Mouse (Mus musculus) 3T3-L1 (cell line): ENCODE data around the gene Copg1.

Source experiments
- DNase-seq: peaks from one replicate; pipeline ENCODE4 v3.0.0-alpha.2; 2015; ENCODE audit warnings: low read depth, low spot score

Gene Copg1

DNA sequence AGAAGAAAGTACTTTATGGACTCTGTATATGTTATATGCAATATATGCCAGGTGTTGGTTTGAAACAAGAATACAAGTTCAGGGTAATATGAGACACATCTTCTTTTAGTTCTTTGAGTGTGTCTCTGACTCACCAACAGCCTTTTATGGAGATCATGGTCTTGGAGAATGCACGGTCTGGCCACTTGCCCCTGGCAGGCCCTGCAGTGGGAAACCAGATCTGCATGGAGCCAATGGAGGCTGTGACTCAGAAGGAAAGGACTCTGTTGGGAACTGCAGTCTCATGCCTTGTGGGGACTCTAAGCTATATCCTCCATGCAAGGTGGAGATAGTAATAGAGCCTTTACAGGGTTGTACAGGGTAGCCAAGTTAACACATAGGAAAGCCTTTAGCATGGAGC, 12.5 kb upstream of the Copg1 start:
- DNase-seq, result peak; percentile 99

DNA sequence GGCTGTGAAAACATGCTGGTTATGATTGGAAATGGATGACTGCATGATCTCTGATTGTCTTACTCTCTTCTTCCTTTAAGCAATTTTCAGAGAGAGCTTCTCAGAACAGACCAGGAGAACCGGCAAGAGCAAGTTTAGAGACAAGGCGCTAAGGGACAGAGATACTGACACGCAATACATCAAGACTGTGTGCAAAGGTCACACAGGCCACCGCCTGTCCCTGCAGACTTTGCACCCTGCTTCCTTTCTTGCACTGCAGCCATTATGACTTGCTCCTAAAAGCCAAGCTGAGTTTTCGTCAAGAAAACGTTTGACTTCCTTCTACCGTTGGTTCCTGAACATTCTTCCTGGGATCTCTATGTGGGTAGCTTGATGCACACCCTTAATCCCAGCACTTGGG, 12.1 kb upstream of the Copg1 start:
- no peak for DNase-seq

- no peak for DNase-seq
These were observed 11.5 kb upstream of the Copg1 start for GRCm38 (mm10) chr6:87876068-87876643.

- peak; percentile 29 for DNase-seq
These were observed 8.6 kb upstream of the Copg1 start for GRCm38 (mm10) chr6:87879010-87879409.

GRCm38 (mm10) chr6:87879628-87880027, 8.0 kb upstream of the Copg1 start:
- DNase-seq, result no peak

DNA sequence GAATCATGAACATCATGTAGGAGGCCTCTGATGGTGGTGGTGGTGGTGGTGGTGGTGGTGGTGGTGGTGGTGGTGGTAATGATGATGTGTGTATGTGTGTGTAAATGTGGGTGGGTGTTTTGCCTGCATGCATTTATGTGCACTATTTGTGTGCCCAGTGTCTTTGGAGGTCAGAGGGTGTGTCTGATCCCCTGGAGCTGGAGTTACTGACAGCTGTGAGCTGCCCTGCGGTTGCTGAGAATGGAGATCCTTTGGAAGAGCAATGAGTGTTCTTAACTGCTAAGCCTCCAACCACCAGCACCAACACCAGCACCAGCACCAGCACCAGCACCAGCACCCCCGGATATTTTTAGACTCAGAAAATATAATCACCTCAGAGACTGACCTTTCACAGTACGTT, 5.4 kb upstream of the Copg1 start:
- no peak for DNase-seq

DNA sequence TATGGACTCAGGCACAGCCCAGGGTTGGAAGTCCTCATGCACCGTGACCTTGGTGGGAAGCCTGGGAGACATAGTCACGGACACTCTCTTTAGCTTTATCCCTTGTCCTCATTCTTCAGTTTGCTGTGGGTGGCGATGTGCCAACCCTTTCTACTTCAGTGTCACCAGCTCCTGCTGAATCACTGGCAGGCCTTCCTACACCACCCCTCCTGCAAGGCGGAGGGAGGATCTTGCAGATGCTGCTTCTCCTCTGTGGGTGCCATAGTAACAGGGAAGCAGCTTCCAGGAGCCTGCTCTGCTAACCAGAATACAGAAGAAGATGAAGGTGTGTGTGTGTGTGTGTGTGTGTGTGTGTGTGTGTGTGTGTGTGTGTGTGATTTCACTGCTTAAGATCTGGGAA, 4.8 kb upstream of the Copg1 start:
- DNase-seq, result peak; percentile 70

DNA sequence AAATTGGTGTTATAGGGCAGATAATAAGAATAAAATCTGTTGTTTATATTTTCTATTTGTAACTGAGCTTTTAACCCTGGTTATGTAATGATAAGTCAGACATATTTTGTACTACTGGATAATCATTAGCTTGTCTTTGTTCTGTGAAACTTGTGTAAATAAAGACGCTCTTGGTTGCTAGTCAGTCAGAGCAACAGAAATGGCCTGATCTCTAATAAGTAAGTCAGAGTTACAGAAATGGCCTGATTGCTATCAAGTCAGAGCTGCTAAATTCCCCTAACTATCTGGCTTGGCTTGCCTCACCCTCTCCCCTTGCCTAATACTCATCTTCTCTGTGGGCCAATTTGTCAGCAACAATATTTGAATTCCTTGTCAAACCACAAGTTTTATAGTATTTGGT, 893 bp upstream of the Copg1 start:
- DNase-seq, result no peak

GRCm38 (mm10) chr6:87893931-87894330, 6.3 kb downstream of the Copg1 start:
- no peak for DNase-seq

DNA sequence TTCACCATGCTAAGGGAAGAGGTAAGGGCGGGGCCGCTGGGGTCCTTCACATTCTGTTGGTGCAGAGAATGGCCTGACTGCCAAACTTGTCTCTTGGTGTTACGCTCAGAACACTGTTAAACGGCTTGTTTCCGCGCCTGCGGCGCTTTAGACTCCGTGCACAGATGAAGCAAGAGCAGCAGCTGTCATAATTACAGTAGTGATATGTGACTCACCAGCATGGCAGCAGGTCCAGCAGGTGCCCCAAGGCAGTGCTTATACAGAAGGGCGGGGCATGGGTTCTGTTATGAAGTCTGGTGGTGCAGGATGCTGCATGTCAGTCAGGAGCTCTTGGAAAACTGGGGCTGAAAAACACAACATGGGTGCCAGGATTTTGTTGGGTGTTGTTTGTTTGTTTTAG, 10.4 kb downstream of the Copg1 start:
- peak; percentile 47 for DNase-seq

DNA sequence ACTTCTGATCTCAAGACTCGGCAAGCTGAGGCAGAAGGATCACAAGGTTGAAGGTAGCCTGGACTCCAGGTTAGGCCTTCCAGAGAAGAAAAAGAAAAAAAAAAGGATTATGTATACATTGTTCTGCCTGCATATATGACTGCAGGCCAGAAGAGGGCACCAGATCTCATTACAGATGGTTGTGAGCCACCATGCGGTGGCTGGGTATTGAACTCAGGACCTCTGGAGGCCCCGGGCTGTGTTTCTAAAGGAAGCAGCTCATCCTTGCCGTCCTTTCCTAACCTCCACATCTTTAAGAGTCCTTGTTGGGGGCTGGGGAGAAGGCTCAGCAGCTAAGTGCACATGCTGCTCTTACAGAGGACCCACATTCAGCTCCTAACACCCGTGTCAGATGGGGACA, 19.0 kb downstream of the Copg1 start:
- DNase-seq, result peak; percentile 46

DNA sequence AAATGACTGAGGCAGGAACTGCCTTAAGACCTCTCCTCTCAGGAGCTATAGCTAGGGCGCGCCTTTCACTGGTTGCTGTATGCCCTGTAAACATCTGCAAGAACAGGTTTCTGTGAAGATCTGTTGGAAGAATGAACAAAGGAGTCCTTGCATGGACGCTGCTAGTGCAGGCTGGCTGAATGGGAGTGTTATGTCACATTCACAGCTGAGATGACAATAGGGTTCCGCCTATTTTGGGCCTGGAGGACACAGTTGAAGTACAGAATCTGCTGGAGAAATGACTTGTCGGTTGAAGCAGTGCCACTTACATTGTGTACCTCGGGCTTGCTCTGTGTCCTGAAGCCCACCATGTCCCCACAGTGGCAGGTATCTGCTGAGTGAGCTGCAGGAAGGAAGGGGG, 21.6 kb downstream of the Copg1 start:
- no peak for DNase-seq

DNA sequence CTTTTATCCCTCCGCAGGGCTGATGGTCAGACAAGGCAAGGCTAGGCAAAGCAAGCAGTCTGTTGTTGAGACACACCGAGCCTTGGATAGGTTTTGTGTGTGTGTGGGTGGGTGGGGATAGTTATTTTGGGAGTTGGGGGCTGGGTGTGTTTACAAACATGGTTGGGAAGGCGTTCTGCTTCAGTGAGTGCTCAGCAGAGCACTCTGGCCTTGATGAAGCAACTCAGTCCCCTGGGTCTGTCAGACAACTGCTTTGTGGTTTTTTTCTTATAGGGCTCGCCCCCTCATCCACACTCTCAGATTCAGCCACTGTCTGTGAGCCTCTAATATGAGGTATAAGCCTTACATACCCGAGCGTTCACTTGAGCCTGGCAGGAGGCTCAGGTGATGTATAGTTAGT, 23.9 kb downstream of the Copg1 start:
- no peak for DNase-seq

DNA sequence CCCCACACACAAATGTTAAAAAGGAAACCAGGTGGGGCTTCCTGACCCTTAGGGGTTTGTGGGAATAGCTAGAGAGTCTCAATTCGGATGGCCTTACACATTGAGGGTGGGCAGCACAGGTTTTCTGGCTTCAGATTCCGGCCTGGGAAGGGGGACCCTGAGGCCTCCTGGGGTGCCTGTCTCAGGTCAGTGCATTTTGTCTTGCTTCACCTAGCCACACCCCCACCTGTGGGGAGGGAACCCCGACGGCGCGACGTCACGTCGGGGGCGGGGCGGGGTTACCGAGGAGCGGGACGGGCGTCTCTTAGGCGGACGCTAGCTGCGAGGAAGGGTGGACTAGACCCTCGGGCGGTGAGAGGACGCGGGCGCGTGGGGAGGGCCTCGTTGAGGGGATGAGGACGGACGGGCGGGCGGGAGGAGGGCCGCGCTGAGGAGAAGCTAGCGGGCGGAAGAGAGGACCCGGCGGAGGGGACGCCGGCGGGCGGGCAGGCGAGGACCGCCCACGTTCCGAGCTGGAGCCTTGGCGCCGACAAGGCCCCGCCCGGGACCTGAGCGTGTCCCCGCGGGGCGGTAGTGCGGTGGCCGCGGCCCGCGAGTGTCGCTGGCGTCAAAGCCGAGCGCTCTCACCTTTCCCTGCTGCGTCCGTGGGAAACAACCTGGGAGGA, 26.2 kb downstream of the Copg1 start, which contains the start of gene Hmces:
TSS of gene Hmces (plus strand) at position 275 of the 665 bp plus-strand sequence.
- DNase-seq, result peak; percentile 69

DNA sequence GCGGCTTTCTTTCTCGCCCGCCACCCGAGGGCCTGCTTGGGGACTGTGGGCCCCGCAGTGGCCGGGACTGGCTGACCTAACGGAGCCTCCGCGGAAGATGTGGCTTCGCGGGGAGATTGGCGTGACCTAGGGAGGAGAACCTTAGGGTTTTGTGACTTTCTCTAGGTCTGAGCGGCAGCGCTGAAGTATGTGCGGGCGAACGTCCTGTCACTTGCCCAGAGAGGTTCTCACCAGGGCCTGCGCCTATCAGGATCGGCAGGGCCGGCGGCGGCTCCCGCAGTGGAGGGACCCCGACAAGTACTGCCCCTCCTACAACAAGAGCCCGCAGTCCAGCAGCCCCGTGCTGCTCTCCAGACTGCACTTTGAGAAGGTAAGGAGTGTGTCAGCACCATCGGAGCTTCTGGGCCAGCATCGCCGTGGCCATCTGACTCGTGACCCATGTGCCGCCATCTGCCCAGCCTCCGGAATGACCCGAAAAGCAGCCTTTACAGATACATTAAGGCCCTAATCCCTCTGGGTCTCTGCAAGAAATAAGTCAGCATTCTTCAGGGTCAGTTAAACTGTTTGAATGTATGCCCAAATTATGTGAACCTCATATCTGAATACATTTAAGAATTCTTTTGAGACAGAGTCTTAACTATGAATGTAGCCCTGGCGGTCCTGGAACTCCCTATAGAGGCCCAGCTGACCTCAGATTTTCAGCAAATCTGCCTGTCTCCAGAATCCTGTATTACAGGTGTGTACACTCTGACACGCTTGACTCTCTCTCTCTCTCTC, 26.9 kb downstream of the Copg1 start:
- peak; percentile 58 for DNase-seq

DNA sequence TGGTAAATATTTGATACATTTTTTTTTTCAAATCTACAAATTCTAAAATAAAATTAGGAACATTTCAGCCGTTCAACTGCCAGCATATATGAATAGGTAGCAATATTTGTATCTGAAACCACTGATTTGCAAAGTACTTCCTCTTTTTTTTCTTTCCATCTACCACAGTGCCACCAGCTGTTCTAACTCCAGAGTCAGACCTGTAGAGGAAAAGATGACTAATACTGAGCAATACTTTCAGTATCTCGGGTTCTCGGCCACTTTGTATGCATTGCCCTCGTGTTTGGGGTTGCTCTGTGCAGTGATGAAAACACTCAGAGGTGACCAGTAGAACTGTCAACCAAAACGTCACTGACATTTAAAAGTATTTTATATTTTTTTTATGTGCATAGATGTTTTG, 28.3 kb downstream of the Copg1 start:
- peak; percentile 86 for DNase-seq

GRCm38 (mm10) chr6:87921201-87921600, 33.6 kb downstream of the Copg1 start:
- no peak for DNase-seq

DNA sequence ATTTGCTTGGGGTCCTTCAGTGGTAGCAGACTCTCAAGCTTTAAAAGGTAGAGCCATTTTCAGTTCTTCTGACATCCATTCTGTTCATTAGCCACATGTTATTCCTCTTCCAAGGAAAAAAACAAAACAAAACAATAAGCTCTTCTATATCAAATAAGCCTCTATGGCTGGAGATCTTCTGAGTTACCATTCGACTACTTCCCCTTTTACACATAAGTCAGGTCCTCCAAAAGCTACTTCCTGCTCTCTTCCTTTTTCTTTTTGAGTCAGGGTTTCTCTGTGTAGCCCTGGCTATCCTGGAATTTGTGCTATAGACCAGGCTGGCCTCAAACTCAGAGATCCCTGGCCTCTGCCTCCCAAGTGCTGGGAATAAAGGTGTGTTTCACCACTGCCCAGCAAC, 36.0 kb downstream of the Copg1 start:
- no peak for DNase-seq

GRCm38 (mm10) chr6:87935037-87935436, 47.4 kb downstream of the Copg1 start:
- DNase-seq, result no peak

DNA sequence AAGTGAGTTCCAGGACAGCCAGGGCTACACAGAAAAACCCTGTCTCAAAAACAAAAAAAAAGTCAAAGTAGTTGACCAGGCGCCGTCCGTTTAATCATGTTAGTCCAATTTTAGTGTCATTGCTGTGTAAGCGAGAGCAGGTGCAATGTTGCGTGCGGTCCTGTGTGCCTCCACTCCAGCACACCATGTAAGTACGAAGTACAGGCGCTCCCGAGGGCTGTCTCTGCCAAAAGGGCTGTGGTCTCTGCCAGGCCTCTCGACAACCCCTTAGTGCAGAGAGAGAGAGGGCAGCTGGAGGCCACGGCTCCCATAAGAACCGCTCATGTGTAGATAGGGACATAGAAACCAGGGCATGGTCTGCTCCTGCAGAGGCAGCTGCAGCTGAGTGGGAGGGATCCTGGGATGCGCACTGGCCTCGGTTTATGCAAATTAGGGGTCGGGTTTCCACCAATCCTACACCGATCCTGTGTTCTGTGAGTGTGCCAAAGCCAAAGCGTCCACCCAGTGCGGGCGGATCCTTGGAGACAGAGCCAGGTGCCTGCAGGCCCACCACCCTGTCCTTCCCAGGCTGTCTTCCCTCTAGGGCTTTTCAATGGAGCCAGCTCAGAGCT, 49.7 kb downstream of the Copg1 start:
- no peak for DNase-seq

- DNase-seq, result no peak
These were observed 51.3 kb downstream of the Copg1 start for GRCm38 (mm10) chr6:87938941-87939340.

GRCm38 (mm10) chr6:87942179-87942578, 54.6 kb downstream of the Copg1 start:
- DNase-seq, result no peak
